Mouse (Mus musculus) bone marrow macrophage, adult 2 months (primary cell): ENCODE measurements around the gene Pomgnt1.

ENCODE experiments used
- CTCF ChIP-seq: IDR thresholded peaks from 2 replicates; pipeline ENCODE4 v1.5.1; 2012; ENCODE audit warnings: low read depth, mild to moderate bottlenecking, low read length, moderate library complexity
- POLR2A ChIP-seq: IDR thresholded peaks from 2 replicates; pipeline ENCODE4 v1.6.1; 2012; ENCODE audit warnings: mild to moderate bottlenecking, low read depth, low read length, borderline replicate concordance

- TF ChIP-seq POLR2A = no peak
- TF ChIP-seq CTCF = no peak
Measured at GRCm38 (mm10) chr4:116206531-116206930, 82.9 kb downstream of the Pomgnt1 start.
